In genomic region chr12:24630220-24630619, GRCm38 (mm10) we compare ENCODE assay signal across 10 mouse cellular contexts. TPM values are rescaled to one million over a fixed set of nuclear protein-coding genes. Genes with fewer than 3 reads are reported as not detected.
DNase-seq lines count a peak whose midpoint lies in the region; ATAC-seq and TF ChIP-seq lines count a peak whose summit lies in the region.
"Had no signal": no experiment of that assay in that cellular context is flagged by ENCODE, and none has a peak within 500 bp of the region (broad histone marks: within the 10 kb centered on the region; RNA-seq: fewer than 3 reads in every experiment).

No protein-coding gene starts in this region.

- no peak overlapping the region for H3K4me2 ChIP-seq in hindbrain, embryonic 11.5 days (replicated peaks; ENCODE audit: low read depth, low read length)
- H3K4me2 ChIP-seq: embryonic facial prominence, embryonic 13.5 days; liver, embryonic 15.5 days had no signal

- peak; percentile 80 for ATAC-seq in Patski
- no peak for ATAC-seq in hindbrain, embryonic 11.5 days (ENCODE audit: low FRiP score)

- 86% methylated on average over 1 of the region's 1 CpGs for WGBS in hindbrain, embryonic 11.5 days

- no peaks in the 10 kb centered on the region for H3K9me3 ChIP-seq in hindbrain, embryonic 11.5 days (ENCODE audit: control insufficient read depth, low read length)
- H3K9me3 ChIP-seq: embryonic facial prominence, embryonic 13.5 days; liver, embryonic 15.5 days had no signal

- no peaks in the 10 kb centered on the region for H3K4me1 ChIP-seq in hindbrain, embryonic 11.5 days (replicated peaks; ENCODE audit: control insufficient read depth, insufficient read depth, low read length)

- H3K9ac ChIP-seq in hindbrain, embryonic 11.5 days (ENCODE audit: low read depth, low read length): no peak overlapping the region
- H3K9ac ChIP-seq: embryonic facial prominence, embryonic 13.5 days; liver, embryonic 15.5 days had no signal

- TF ChIP-seq CTCF in left cerebral cortex, adult 2 months (IDR thresholded peaks at IDR 0.05): peak; percentile 59
- peak; percentile 60 for TF ChIP-seq CTCF in Patski (IDR thresholded peaks at IDR 0.05)

- H3K27me3 ChIP-seq in Patski: no peaks in the 10 kb centered on the region
- no peaks in the 10 kb centered on the region for H3K27me3 ChIP-seq in hindbrain, embryonic 11.5 days (ENCODE audit: control insufficient read depth, insufficient read depth, low read length)
- H3K27me3 ChIP-seq: embryonic facial prominence, embryonic 13.5 days; liver, embryonic 15.5 days had no signal

- CTCF ChIA-PET in Patski (lab: Charles Lee): interaction anchor here (0.6 to 2.0 kb wide), 5 partner anchors 10 to 67 kb away, joined by 3 to 8 read pairs (median 6); no protein-coding TSS in a partner anchor

- intact Hi-C loops in left cerebral cortex, adult 2 months (cut with DNase I): loop anchor here (2.0 kb wide), 1 partner anchor 67 kb away; no protein-coding TSS in a partner anchor
- intact Hi-C loops in left cerebral cortex, postnatal 10 days (cut with DNase I): no loop called here

- POLR2A ChIA-PET in Patski (lab: Charles Lee): no interaction called here

- in situ Hi-C loops in Patski (cut with MboI; ENCODE audit: low pct_unique_long_range_greater_than_20kb): no loop called here

- no peaks in the 10 kb centered on the region for H3K36me3 ChIP-seq in hindbrain, embryonic 11.5 days (ENCODE audit: control insufficient read depth, insufficient read depth, low read length)
- H3K36me3 ChIP-seq: embryonic facial prominence, embryonic 13.5 days; liver, embryonic 15.5 days had no signal

- H3K4me3 ChIP-seq in left cerebral cortex, adult 2 months: no peak overlapping the region
- H3K4me3 ChIP-seq in hindbrain, embryonic 11.5 days (ENCODE audit: low read depth, low read length): no peak overlapping the region
- H3K4me3 ChIP-seq: embryonic facial prominence, embryonic 13.5 days; liver, embryonic 15.5 days had no signal

- DNase-seq in left cerebral cortex, adult 2 months (ENCODE audit: extremely low spot score in 1 of 2, low spot score in 2 of 2): no peak
- no peak for DNase-seq in left cerebral cortex, postnatal 10 days (ENCODE audit: extremely low spot score in 1 of 2, low spot score in 2 of 2)
- DNase-seq in Patski (ENCODE audit: low read depth, low spot score): no peak
- peak; percentile 13 for DNase-seq in forelimb bud, embryonic 11.5 days (ENCODE audit: low read depth, low spot score)
- peak; percentile 55 to 69 for DNase-seq in lung, adult 18-20 months
- DNase-seq in c-Kit-positive CD71-positive TER-119-positive erythroid progenitor cells, embryonic 14.5 days (ENCODE audit: low spot score): no peak
- no peak for DNase-seq in layer of hippocampus, postnatal 36 days
- no peak for DNase-seq in hindbrain, embryonic 11.5 days (ENCODE audit: low spot score)

- no peak overlapping the region for H3K27ac ChIP-seq in left cerebral cortex, adult 2 months
- no peak overlapping the region for H3K27ac ChIP-seq in hindbrain, embryonic 11.5 days (ENCODE audit: low read depth, low read length)
- H3K27ac ChIP-seq: embryonic facial prominence, embryonic 13.5 days; liver, embryonic 15.5 days had no signal

RNA-seq across cellular contexts. Expression of gene Klf11, which starts 20.9 kb away (rescaled TPM):
- 1 to 10 TPM; 5.1 to 7.8 TPM for total RNA-seq in left cerebral cortex, adult 2 months (2021)
- 1 to 10 TPM; 8.3 to 9.0 TPM for total RNA-seq in left cerebral cortex, postnatal 10 days (2021)
- polyA plus RNA-seq in Patski (2021): 10.1 TPM
- 1 to 10 TPM; 3.4 to 3.9 TPM for total RNA-seq in layer of hippocampus, postnatal 36 days (2021)
- 12.5 and 14.3 TPM in 2 replicates for polyA plus RNA-seq in hindbrain, embryonic 11.5 days (2014; fragmentation: Nextera tagmentation; extraction: Ambion mirVana)

RNA-seq across cellular contexts. Expression of gene Cys1, which starts 51.4 kb away (rescaled TPM):
- 10 to 100 TPM; 15.2 to 20.0 TPM for total RNA-seq in left cerebral cortex, adult 2 months (2021)
- 10 to 100 TPM in 1 of 2 experiments, 1 to 10 TPM in 1; 9.3 to 10.7 TPM for total RNA-seq in left cerebral cortex, postnatal 10 days (2021)
- polyA plus RNA-seq in Patski (2021): 116 TPM
- total RNA-seq in layer of hippocampus, postnatal 36 days (2021): 10 to 100 TPM; 30.9 to 39.8 TPM
- polyA plus RNA-seq in hindbrain, embryonic 11.5 days (2014; fragmentation: Nextera tagmentation; extraction: Ambion mirVana): 0.88 and 1.2 TPM in 2 replicates

RNA-seq across cellular contexts. Expression of gene Grhl1, which starts 58.1 kb away (rescaled TPM):
- 10 to 100 TPM; 13.1 to 13.2 TPM for total RNA-seq in left cerebral cortex, adult 2 months (2021)
- total RNA-seq in left cerebral cortex, postnatal 10 days (2021): 1 to 10 TPM; 7.9 to 9.5 TPM
- polyA plus RNA-seq in Patski (2021): 0.98 TPM
- 10 to 100 TPM; 25.1 to 27.7 TPM for total RNA-seq in layer of hippocampus, postnatal 36 days (2021)
- 0.43 and 0.60 TPM in 2 replicates for polyA plus RNA-seq in hindbrain, embryonic 11.5 days (2014; fragmentation: Nextera tagmentation; extraction: Ambion mirVana)

Comparison
In these comparisons a context has a peak if more than half of its experiments do, and no peak if none do; other contexts are left out.
1. DNase-seq: peak in forelimb bud, embryonic 11.5 days (single experiment) and lung, adult 18-20 months (2 of 2); none in left cerebral cortex, adult 2 months (0 of 2), left cerebral cortex, postnatal 10 days (0 of 2), Patski (single experiment), c-Kit-positive CD71-positive TER-119-positive erythroid progenitor cells, embryonic 14.5 days (single experiment), layer of hippocampus, postnatal 36 days (0 of 2) and hindbrain, embryonic 11.5 days (single experiment).